In the genomic region with DNA sequence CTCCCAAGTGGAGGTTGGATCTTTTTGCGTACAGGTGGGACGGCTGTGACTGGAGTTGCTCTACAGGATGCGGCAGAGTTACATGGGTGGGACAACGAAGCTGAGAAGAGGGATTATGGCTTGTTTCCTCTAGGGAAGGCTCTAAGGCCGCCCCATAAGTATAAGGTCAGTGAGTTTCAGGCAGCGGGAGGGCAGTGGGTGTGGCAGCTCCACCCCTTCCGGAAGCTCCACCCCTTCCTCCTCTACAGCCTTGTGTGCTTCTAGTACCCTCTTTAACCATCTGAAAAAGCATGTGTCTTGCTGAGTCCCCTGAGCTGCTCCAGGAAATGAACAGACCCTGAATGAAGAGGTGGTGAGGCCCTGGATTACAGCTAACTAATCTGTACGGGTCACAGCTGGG, we compare ENCODE assay signal across 9 mouse cellular contexts.
A peak's percentile ranks its signal among the peaks of the same experiment; 100 is the strongest.
DNase-seq lines count a peak whose midpoint lies in the region; ATAC-seq and TF ChIP-seq lines count a peak whose summit lies in the region.
"Had no signal": no experiment of that assay in that cellular context is flagged by ENCODE, and none has a peak within 500 bp of the region (broad histone marks: within the 10 kb centered on the region; RNA-seq: fewer than 3 reads in every experiment).

No protein-coding gene starts in this region.

- peak overlapping the region; percentile 83 for H3K27ac ChIP-seq in heart, embryonic 10.5 days
- peak overlapping the region; percentile 46; the same call in 1 of the 2 replicates for H3K27ac ChIP-seq in kidney, embryonic 16.5 days (ENCODE audit: low read length)
- H3K27ac ChIP-seq in midbrain, embryonic 14.5 days (replicated peaks; ENCODE audit: low read depth, low read length), result peak overlapping the region; percentile 87
- H3K27ac ChIP-seq: limb, embryonic 12.5 days had no signal

- TF ChIP-seq POLR2A in lung, adult 2 months (IDR thresholded peaks at IDR 0.05; ENCODE audit: borderline replicate concordance, extremely low read depth, low read depth, low read length), result no peak

- no peak overlapping the region for H3K4me2 ChIP-seq in kidney, embryonic 16.5 days (replicated peaks; ENCODE audit: low read depth, low read length)
- no peak overlapping the region for H3K4me2 ChIP-seq in midbrain, embryonic 14.5 days (ENCODE audit: low read length)
- H3K4me2 ChIP-seq: limb, embryonic 12.5 days had no signal

- 28% methylated on average over 8 of the region's 8 CpGs for WGBS in lung, adult 2 months
- 49% methylated on average over 8 of the region's 8 CpGs for WGBS in heart, embryonic 10.5 days
- WGBS in kidney, embryonic 16.5 days, result 36% methylated on average over 8 of the region's 8 CpGs
- 9% methylated on average over 8 of the region's 8 CpGs for WGBS in midbrain, embryonic 14.5 days

- no peaks in the 10 kb centered on the region for H3K36me3 ChIP-seq in heart, embryonic 10.5 days
- no peaks in the 10 kb centered on the region for H3K36me3 ChIP-seq in kidney, embryonic 16.5 days (ENCODE audit: insufficient read depth, low read length)
- no peaks in the 10 kb centered on the region for H3K36me3 ChIP-seq in midbrain, embryonic 14.5 days (ENCODE audit: control insufficient read depth, insufficient read depth, low read length)
- H3K36me3 ChIP-seq: limb, embryonic 12.5 days had no signal

- H3K9ac ChIP-seq in kidney, embryonic 16.5 days (replicated peaks; ENCODE audit: low read length), result no peak overlapping the region
- H3K9ac ChIP-seq in midbrain, embryonic 14.5 days (replicated peaks; ENCODE audit: low read length), result no peak overlapping the region
- H3K9ac ChIP-seq: limb, embryonic 12.5 days had no signal

- H3K4me3 ChIP-seq in lung, adult 2 months (replicated peaks; ENCODE audit: extremely low read depth, low read depth, low read length), result no peak overlapping the region
- no peak overlapping the region for H3K4me3 ChIP-seq in heart, embryonic 10.5 days
- H3K4me3 ChIP-seq in kidney, embryonic 16.5 days (ENCODE audit: low read length), result no peak overlapping the region
- H3K4me3 ChIP-seq in midbrain, embryonic 14.5 days (replicated peaks; ENCODE audit: low read depth, low read length), result no peak overlapping the region
- H3K4me3 ChIP-seq: limb, embryonic 12.5 days had no signal

- TF ChIP-seq CTCF in lung, adult 2 months (IDR thresholded peaks at IDR 0.05; ENCODE audit: insufficient read depth, low read length), result no peak

- peak; percentile 32 for ATAC-seq in kidney, embryonic 16.5 days (ENCODE audit: low FRiP score, low TSS enrichment)
- no peak for ATAC-seq in midbrain, embryonic 14.5 days (ENCODE audit: low FRiP score, low TSS enrichment)

- H3K4me1 ChIP-seq in lung, adult 2 months (ENCODE audit: control insufficient read depth, insufficient read depth, low read length), result peaks cover 15% of the 10 kb centered on the region
- H3K4me1 ChIP-seq in heart, embryonic 10.5 days, result peaks cover 61% of the 10 kb centered on the region
- peaks cover 38% of the 10 kb centered on the region for H3K4me1 ChIP-seq in kidney, embryonic 16.5 days (ENCODE audit: insufficient read depth, low read length)
- peaks cover 32% of the 10 kb centered on the region for H3K4me1 ChIP-seq in midbrain, embryonic 14.5 days (ENCODE audit: control insufficient read depth, insufficient read depth, low read length)

- no peaks in the 10 kb centered on the region for H3K27me3 ChIP-seq in heart, embryonic 10.5 days (ENCODE audit: insufficient read depth, poor library complexity, severe bottlenecking)
- H3K27me3 ChIP-seq in kidney, embryonic 16.5 days (ENCODE audit: insufficient read depth, low read length), result no peaks in the 10 kb centered on the region
- no peaks in the 10 kb centered on the region for H3K27me3 ChIP-seq in midbrain, embryonic 14.5 days (ENCODE audit: control insufficient read depth, insufficient read depth, low read length)
- H3K27me3 ChIP-seq: limb, embryonic 12.5 days had no signal

- peak; percentile 63 to 72 for DNase-seq in lung, adult 18-20 months
- DNase-seq in lung, adult 2 months, result no peak
- no peak for DNase-seq in heart, embryonic 10.5 days (ENCODE audit: low spot score)
- DNase-seq in midbrain, embryonic 14.5 days, result no peak
- DNase-seq in thymus, postnatal 14 days, result peak; percentile 74
- DNase-seq in adrenal gland, adult 18-20 months (ENCODE audit: low spot score in 2 of 2), result no peak
- DNase-seq in right cerebral cortex, postnatal 10 days (ENCODE audit: low spot score in 2 of 2), result no peak

- H3K9me3 ChIP-seq in heart, embryonic 10.5 days, result no peaks in the 10 kb centered on the region
- H3K9me3 ChIP-seq in kidney, embryonic 16.5 days (ENCODE audit: low read length), result no peaks in the 10 kb centered on the region
- no peaks in the 10 kb centered on the region for H3K9me3 ChIP-seq in midbrain, embryonic 14.5 days (ENCODE audit: control insufficient read depth, low read length)
- H3K9me3 ChIP-seq: limb, embryonic 12.5 days had no signal

Comparison
In these comparisons a context has a peak if more than half of its experiments do, and no peak if none do; other contexts are left out.
1. DNase-seq: peak in lung, adult 18-20 months (2 of 2) and thymus, postnatal 14 days (single experiment); none in lung, adult 2 months (single experiment), heart, embryonic 10.5 days (single experiment), midbrain, embryonic 14.5 days (single experiment), adrenal gland, adult 18-20 months (0 of 2) and right cerebral cortex, postnatal 10 days (0 of 2).
2. Peak in every context shown above with its lines, with median percentiles within 50 percentile points of each other: H3K27ac ChIP-seq.